Mouse (Mus musculus): Measurements from ENCODE around the gene Gspt1. TPM values are rescaled to one million over a fixed set of nuclear protein-coding genes. Genes with fewer than 3 reads are reported as not detected.
"Not testable (repeated sequence)": the region's sequence is repeated elsewhere in the genome, so short reads cannot be mapped to it uniquely, and the experiment has no call there.

Gspt1 gene
- 201 and 211 TPM in 2 replicates for total RNA-seq (2017)

DNA sequence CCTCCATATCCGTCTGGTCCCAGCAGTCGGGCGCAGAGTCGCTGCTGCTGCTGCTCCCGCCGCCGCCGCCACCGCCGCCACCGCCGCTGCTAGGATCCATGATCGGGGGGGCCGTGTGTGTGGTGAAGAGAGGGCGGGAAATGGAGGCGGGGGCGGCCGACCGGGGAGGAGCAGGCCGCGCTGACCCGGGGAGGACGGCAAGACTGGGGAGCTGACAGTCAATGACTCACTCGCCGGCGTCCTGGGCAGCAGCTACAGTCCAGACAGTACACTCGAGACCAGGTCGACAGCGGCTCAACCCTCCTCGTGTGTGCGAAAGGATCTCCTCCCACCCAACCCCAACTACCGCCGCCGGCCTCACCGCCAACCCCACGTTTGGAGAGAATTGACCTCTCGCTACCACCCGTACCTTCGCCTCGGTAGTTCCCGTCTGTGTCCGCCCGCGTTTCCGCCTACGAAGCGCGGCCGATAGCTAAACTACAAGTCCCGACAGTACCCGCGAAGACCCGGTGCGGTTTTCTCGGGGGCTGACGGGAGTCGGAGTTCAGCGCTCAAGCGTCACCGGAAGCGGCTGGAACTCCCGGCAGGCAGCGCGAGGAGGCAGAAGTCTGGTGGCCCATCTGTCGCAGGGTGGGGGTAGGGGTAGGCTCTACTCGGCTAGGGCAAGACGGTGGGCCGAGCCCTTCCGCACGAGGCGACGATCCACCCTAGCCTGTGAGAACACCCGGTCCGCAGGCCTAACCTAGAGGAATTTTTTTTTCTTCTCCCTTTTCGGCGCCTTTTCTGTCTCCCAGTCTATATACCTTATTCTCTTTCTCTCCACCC is at the start of gene Gspt1:
Gene Gspt1 (minus strand): TSS at position 428 of the 825 bp plus-strand sequence.
- peak; percentile 95 for ATAC-seq (replicated peaks; ENCODE audit: low read depth, poor library complexity, severe bottlenecking)

DNA sequence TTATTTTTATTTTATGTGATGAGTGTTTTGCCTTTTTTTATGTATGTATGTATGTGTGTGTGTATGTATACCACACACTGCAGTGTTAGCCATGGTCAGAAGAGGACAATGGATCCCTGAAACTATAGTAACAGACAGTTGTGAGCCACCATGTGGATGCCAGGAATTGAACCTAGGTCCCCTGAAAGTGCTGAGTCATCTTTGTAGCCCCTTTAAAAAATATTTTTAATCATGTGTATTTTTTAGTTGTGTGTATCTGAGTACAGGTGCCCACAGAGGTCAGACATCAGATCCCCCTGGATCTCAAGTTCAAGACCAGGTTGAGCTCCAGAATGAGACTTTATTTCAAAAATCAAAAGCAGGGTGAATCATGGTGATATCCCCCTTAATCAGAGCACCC is 49.6 kb upstream of the Gspt1 start:
- ATAC-seq (replicated peaks; ENCODE audit: low read depth, poor library complexity, severe bottlenecking): no peak

DNA sequence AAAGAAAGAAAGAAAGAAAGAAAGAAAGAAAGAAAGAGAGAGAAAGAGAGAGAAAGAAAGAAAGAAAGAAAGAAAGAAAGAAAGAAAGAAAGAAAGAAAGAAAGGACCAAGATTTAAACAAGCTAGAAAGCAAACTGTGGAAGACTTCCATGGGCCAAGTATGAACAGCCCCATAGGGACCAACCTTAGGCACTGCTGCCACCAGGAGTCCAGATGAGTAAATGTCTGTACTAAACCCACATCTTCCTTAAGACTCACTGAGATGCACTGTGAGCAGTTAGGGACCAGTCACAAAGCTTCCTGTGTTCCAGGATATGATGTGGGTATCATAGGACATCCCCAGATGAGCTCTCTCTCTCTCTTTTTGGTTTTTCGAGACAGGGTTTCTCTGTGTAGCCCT is 43.6 kb upstream of the Gspt1 start:
- peak; percentile 95 for ATAC-seq (replicated peaks; ENCODE audit: low read depth, poor library complexity, severe bottlenecking)

- ATAC-seq (replicated peaks; ENCODE audit: low read depth, poor library complexity, severe bottlenecking): not testable (repeated sequence)
Observed at GRCm38 (mm10) chr16:11295583-11295982, 41.5 kb upstream of the Gspt1 start.

- not testable (repeated sequence) for ATAC-seq (replicated peaks; ENCODE audit: low read depth, poor library complexity, severe bottlenecking)
Observed at GRCm38 (mm10) chr16:11288873-11289272, 34.7 kb upstream of the Gspt1 start.

- 0 out of 2 replicates have a peak, but pooled peaks have one; percentile 25 for ATAC-seq (replicated peaks; ENCODE audit: low read depth, poor library complexity, severe bottlenecking)
Observed at GRCm38 (mm10) chr16:11285949-11286348, 31.8 kb upstream of the Gspt1 start.

DNA sequence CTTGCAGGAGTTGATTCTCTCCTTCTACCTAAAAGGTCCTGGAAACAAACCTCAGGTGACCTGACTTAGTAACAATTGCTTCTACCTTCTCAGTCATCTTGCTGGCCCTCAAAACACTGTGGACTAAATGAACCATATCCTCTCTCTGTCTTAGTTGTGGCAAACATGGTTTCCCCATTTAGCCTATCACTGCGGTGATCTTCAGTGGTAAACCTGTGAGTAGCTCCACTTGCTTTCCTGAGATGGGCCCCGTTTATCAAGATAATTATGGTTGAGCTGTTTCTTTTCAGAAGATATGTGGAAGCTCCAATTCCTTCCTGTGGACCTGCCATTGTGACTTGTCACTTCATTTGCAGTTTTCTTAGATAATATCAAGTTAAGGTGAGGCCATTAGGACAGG is 30.8 kb upstream of the Gspt1 start:
- ATAC-seq (replicated peaks; ENCODE audit: low read depth, poor library complexity, severe bottlenecking): no peak

DNA sequence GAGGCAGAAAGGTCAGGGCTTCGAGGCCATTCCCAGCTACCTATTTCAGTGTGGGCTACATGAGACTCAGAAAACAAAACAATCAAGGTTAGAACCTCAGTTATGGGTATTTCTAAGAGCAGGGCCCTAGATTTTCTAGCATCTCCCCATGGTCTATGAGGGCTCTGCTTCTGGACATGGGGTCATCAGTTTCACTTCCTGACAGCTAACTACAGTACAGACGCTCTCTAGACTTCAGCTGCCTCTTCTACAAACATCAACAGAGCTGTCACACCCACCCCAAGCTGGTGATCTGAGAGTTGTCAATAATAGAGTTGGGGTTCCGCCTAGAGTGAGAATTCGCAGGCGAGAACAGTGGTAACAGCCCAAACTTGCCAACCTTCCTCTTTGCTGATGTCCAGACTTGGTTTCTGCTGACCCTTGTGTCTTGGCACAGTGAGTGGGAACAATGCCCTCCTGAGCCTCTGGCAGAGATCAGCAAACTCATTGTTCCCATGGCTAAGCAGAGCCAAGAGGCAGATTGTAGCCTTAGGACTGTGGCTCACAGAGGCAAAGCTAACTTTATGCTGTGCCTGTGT is 28.6 kb upstream of the Gspt1 start:
- no peak for ATAC-seq (replicated peaks; ENCODE audit: low read depth, poor library complexity, severe bottlenecking)

- ATAC-seq (replicated peaks; ENCODE audit: low read depth, poor library complexity, severe bottlenecking): no peak
Observed at GRCm38 (mm10) chr16:11278778-11279177, 24.7 kb upstream of the Gspt1 start.

- ATAC-seq (replicated peaks; ENCODE audit: low read depth, poor library complexity, severe bottlenecking): no peak
Observed at GRCm38 (mm10) chr16:11276888-11277287, 22.8 kb upstream of the Gspt1 start.

DNA sequence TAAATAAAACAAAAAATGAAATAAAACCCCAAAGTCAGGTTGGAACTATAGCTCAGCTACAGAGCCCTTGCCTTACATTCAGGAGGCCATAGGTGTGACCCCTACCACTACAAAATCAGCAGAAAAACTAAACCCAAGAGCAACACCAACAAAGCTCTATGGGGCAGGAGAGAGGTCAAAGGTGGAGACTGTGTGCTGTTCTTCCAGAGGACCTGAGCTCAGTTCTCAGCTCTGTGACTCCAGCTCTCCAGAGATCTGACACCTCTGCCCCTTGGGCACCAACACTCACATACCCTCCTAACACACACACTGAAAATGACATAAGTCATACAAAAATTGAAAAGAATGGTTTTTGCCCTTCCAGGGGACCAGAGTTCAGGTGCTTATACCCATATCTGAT is 16.9 kb upstream of the Gspt1 start:
- ATAC-seq (replicated peaks; ENCODE audit: low read depth, poor library complexity, severe bottlenecking): no peak

GRCm38 (mm10) chr16:11270642-11271041 is 16.5 kb upstream of the Gspt1 start:
- peak; percentile 98 for ATAC-seq (replicated peaks; ENCODE audit: low read depth, poor library complexity, severe bottlenecking)

GRCm38 (mm10) chr16:11269808-11270207 is 15.7 kb upstream of the Gspt1 start:
- ATAC-seq (replicated peaks; ENCODE audit: low read depth, poor library complexity, severe bottlenecking): no peak

- ATAC-seq (replicated peaks; ENCODE audit: low read depth, poor library complexity, severe bottlenecking): no peak
Observed at GRCm38 (mm10) chr16:11266556-11266955, 12.4 kb upstream of the Gspt1 start.

- ATAC-seq (replicated peaks; ENCODE audit: low read depth, poor library complexity, severe bottlenecking): peak; percentile 91
Observed at GRCm38 (mm10) chr16:11263266-11263665, 9.1 kb upstream of the Gspt1 start.

DNA sequence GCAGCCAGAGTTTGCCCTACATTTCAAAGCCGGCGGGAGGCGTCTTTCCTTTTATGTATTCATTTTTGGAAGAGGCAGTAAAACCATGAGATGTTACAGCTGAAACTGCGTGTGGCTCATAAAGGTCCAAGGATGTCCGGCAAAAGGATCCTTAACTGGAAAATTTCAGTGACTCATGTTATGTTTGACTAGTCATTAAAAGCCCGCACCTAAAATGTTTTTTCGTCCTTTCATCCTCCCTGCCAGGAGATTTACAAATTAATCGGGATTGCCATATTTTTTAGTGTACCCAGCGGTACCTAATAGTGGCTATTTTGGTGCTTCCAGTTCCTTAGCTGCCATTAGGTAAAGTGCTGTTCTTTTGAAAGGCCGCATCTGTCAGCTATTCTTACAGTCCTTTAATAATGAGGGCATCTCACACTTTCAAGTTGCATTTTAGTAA is 619 bp upstream of the Gspt1 start:
- ATAC-seq (replicated peaks; ENCODE audit: low read depth, poor library complexity, severe bottlenecking): no peak

GRCm38 (mm10) chr16:11253065-11253831 is 877 bp downstream of the Gspt1 start:
- ATAC-seq (replicated peaks; ENCODE audit: low read depth, poor library complexity, severe bottlenecking): peak; percentile 13

GRCm38 (mm10) chr16:11247791-11248190 is 6.3 kb downstream of the Gspt1 start:
- ATAC-seq (replicated peaks; ENCODE audit: low read depth, poor library complexity, severe bottlenecking): no peak

DNA sequence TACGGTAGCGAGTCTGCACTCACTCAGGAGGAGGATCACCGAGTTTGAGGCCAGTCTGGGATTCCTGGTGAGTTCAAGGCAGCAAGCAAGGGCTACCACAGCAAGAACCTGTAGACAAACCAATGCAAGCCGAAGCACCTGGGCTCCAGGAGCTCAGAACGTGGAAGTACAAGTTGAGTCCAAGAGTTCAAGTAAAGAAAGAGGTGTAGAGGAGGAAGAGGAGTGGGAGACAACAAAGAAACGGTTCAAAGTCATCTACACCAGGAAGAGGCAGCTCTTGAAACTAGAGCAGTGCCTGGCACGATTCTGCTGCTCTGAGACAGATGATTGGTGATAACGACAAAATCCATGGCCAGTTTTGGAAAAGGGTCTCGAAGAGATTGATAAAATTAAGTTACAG is 8.4 kb downstream of the Gspt1 start:
- ATAC-seq (replicated peaks; ENCODE audit: low read depth, poor library complexity, severe bottlenecking): no peak

DNA sequence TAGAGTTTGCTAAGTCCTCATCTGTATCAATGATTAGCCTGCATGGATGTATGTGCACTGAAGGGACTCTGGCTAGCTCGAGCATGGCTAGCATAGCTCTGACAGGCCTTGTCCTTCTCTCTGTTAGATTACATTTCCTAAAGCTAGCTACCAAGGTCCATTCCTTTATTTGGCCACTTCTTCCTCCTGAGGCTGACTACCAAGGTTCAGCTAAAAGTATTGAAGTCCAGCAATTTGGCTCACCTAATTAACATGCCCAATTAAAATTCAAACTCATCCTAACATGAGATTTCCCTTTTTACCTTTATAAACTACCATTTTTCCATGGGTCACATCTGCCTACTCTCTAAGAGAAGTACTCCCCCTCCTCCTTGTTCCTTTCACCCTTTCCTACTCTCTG is 11.7 kb downstream of the Gspt1 start:
- no peak for ATAC-seq (replicated peaks; ENCODE audit: low read depth, poor library complexity, severe bottlenecking)

- ATAC-seq (replicated peaks; ENCODE audit: low read depth, poor library complexity, severe bottlenecking): no peak
Observed at GRCm38 (mm10) chr16:11217801-11218200, 36.3 kb downstream of the Gspt1 start.

All from common myeloid progenitor, adult 5-6 weeks (primary cell).